Mouse (Mus musculus) layer of hippocampus, postnatal 10 days (tissue): Measurements from ENCODE around the gene Saysd1. TPM values are rescaled to one million over a fixed set of nuclear protein-coding genes. Genes with fewer than 3 reads are reported as not detected.

Experiments used
- DNase-seq, 2 experiments: peaks; one replicate each; pipeline ENCODE4 v3.0.0; 2021; ENCODE audit warnings: low spot score in 2 of 2
- total RNA-seq, 2 experiments: library from RNA; stranded (reverse); gene quantifications; 2 replicates each; pipeline ENCODE4 v1.2.3; 2021

The Saysd1 gene
- total RNA-seq, 2 experiments from 2014 or later, result 4.8 to 5.0 TPM

- DNase-seq, result no peak
These were observed 25.0 kb downstream of the Saysd1 start for GRCm38 (mm10) chr14:20113189-20113961.

GRCm38 (mm10) chr14:20112218-20112617 is 26.1 kb downstream of the Saysd1 start:
- no peak for DNase-seq

GRCm38 (mm10) chr14:20110945-20111344 is 27.4 kb downstream of the Saysd1 start:
- no peak for DNase-seq

GRCm38 (mm10) chr14:20106271-20106670 is 32.1 kb downstream of the Saysd1 start:
- DNase-seq, result no peak

- DNase-seq, result no peak
These were observed 35.1 kb downstream of the Saysd1 start for GRCm38 (mm10) chr14:20103207-20103606.

- DNase-seq, result no peak
These were observed 40.3 kb downstream of the Saysd1 start for GRCm38 (mm10) chr14:20098061-20098460.

- DNase-seq, result no peak
These were observed 43.4 kb downstream of the Saysd1 start for GRCm38 (mm10) chr14:20094942-20095341.

- peak in 1 of 2 experiments; percentile 44 for DNase-seq
These were observed 44.8 kb downstream of the Saysd1 start for GRCm38 (mm10) chr14:20093493-20093892.

- no peak for DNase-seq
These were observed 54.0 kb downstream of the Saysd1 start for GRCm38 (mm10) chr14:20084335-20084734.

- DNase-seq, result peak; percentile 85 to 89
These were observed 55.6 kb downstream of the Saysd1 start for GRCm38 (mm10) chr14:20082536-20083325.

GRCm38 (mm10) chr14:20081937-20082533 is 56.3 kb downstream of the Saysd1 start:
- no peak for DNase-seq

GRCm38 (mm10) chr14:20081084-20081483 is 57.2 kb downstream of the Saysd1 start:
- no peak for DNase-seq

GRCm38 (mm10) chr14:20077181-20077580 is 61.2 kb downstream of the Saysd1 start:
- no peak for DNase-seq

GRCm38 (mm10) chr14:20075544-20075943 is 62.8 kb downstream of the Saysd1 start:
- no peak for DNase-seq

- no peak for DNase-seq
These were observed 63.6 kb downstream of the Saysd1 start for GRCm38 (mm10) chr14:20074759-20075158.

- peak; percentile 18 to 47 for DNase-seq
These were observed 67.7 kb downstream of the Saysd1 start for GRCm38 (mm10) chr14:20070629-20071028.

- DNase-seq, result peak in 1 of 2 experiments; percentile 35
These were observed 70.0 kb downstream of the Saysd1 start for GRCm38 (mm10) chr14:20068365-20068764.

- DNase-seq, result peak; percentile 74 to 82
These were observed 70.8 kb downstream of the Saysd1 start for GRCm38 (mm10) chr14:20067293-20068074.

GRCm38 (mm10) chr14:20064771-20065170 is 73.6 kb downstream of the Saysd1 start:
- DNase-seq, result no peak

- DNase-seq, result no peak
These were observed 89.9 kb downstream of the Saysd1 start for GRCm38 (mm10) chr14:20048481-20048835.

GRCm38 (mm10) chr14:20047814-20048480 is 90.4 kb downstream of the Saysd1 start:
- DNase-seq, result no peak
